Mouse (Mus musculus) myocyte (in vitro differentiated cells): ENCODE results near the gene Pafah1b2.

ENCODE experiments used
- POLR2A ChIP-seq: IDR thresholded peaks from one replicate; pipeline ENCODE4 v1.6.1; 2011; ENCODE audit warnings: low read depth, mild to moderate bottlenecking, control low read depth, moderate library complexity; ENCODE audit not compliant: insufficient read length
- TCF12 ChIP-seq: IDR thresholded peaks from one replicate; pipeline ENCODE4 v1.6.1; 2011; ENCODE audit warnings: mild to moderate bottlenecking, control low read depth; ENCODE audit not compliant: poor library complexity, insufficient read depth, severe bottlenecking

DNA sequence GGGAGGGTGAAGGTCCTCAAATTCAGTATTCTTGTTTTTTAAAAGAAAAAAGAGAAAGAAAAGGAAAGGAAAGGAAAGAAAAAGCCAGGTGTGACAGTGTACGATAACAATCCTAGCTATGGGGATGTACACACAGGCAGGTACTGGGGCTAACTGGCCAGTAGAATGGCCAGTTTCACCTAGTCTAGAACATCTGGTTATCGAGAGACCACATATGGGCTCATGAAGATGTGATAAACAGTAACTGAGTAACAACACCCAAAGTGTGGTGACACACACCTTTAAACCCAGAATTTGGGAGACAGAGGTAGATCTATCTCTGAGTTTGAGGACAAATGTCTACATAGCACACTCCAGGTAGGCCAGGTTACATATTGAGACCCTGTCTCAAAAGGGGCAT is 32.7 kb downstream of the Pafah1b2 start:
- no peak for TF ChIP-seq POLR2A
- TF ChIP-seq TCF12, result no peak
